Mouse (Mus musculus) kidney, adult 8-10 months (tissue): Measurements from ENCODE around the gene Cdc6.

Experiments used
- DNase-seq, 2 experiments: peaks; one replicate each; pipeline ENCODE4 v3.0.0; 2022

Cdc6 gene

GRCm38 (mm10) chr11:98963191-98964021 is 55.8 kb downstream of the Cdc6 start:
- DNase-seq = peak; percentile 82 to 88

GRCm38 (mm10) chr11:98964201-98964615 is 56.6 kb downstream of the Cdc6 start:
- no peak for DNase-seq

DNA sequence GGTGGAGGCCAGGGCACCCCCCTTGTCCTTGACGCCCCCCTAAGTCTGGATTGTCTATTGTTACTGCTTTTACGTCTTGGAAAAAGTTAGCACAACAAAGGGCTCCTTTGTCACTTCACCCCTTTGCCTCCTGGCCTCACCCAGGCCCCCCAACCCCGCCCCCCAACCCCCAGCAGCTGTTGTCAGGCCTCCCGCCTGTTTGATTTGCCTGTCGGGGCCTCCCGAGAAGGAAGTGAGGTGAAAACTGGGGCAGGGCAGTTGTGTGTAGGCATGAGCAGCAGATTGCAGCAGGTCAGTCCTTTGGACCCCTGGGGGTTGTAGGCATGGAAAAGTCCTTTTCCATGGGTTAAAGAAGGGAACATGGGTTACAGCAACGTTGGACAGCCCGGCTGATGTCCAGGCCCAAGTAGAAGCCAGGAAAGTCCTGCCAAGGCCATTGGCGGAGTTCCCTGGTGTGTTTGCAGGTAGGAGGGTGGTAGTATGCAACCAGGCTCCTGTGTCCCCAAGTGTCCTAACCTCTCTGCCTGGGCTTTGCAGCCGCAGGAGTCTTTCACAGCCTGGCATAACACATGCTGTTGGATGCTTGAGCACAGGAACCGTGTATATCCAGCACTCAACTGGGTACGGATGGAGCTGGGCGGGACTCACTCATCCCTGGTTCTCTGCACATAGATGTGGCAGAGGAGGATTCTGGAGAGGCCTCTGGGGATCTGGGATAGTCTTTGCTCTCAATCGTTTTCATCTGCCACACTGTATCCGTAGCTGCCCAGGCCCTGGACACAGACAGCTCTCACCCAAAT is 57.2 kb downstream of the Cdc6 start:
- DNase-seq = no peak

DNA sequence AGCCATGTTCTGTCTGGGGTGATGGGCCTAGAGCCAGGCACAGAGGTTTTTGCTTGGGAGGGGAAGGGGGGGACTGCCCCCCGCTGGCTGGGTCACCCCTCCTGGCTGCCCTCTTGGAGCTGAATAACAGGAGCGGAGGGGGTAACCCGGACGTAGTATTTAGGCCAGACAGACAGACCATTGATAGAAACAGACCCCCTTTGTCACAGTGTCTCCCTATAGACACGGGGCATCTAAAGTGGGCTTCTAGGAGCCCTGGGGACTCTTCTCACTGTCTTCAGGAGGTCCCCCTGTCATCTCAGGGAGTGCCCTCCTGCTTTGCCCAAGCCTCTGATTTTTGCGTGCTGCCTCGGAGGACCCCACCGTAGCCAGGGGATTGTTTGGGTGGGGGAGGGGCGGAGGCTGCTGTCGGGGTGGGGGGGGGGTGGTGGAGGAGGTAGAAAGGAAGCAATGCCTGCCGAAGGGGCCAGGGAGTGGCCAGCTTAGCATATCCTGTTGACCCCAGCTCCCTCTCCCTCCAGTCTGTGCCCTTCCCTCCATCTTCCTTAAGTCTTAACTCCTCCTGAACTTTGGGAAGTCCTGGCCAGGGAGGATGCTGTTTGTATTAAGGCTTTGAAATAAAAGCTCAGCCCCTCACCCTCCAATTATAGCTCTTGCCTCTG is 57.9 kb downstream of the Cdc6 start:
- DNase-seq = no peak

- DNase-seq = no peak
These were observed 59.0 kb downstream of the Cdc6 start for GRCm38 (mm10) chr11:98966499-98967141.

GRCm38 (mm10) chr11:98968079-98968478 is 60.5 kb downstream of the Cdc6 start:
- no peak for DNase-seq

- no peak for DNase-seq
These were observed 61.3 kb downstream of the Cdc6 start for GRCm38 (mm10) chr11:98968716-98969495.

DNA sequence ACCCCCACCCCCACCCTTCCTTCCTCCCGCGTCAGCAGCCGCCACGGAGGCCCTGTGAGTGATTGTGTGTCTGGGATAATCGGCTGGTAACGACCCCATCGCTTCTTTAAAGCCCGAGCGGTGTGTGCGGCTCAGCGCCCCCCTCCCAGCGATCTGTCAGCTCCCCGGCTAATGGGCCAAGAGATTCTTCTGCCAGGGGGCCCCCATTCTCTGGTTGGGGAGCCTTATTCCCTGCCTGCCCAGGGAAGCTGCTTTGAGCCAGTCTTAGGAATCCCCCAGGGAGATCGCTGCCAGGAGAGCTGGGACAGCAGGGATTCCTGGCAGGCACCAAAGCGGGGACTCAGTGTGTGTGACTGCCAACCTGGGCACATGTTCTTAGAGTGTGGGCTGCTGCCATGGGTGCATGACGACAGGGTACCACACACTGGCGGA is 61.9 kb downstream of the Cdc6 start:
- peak in 1 of 2 experiments; percentile 50 for DNase-seq

DNA sequence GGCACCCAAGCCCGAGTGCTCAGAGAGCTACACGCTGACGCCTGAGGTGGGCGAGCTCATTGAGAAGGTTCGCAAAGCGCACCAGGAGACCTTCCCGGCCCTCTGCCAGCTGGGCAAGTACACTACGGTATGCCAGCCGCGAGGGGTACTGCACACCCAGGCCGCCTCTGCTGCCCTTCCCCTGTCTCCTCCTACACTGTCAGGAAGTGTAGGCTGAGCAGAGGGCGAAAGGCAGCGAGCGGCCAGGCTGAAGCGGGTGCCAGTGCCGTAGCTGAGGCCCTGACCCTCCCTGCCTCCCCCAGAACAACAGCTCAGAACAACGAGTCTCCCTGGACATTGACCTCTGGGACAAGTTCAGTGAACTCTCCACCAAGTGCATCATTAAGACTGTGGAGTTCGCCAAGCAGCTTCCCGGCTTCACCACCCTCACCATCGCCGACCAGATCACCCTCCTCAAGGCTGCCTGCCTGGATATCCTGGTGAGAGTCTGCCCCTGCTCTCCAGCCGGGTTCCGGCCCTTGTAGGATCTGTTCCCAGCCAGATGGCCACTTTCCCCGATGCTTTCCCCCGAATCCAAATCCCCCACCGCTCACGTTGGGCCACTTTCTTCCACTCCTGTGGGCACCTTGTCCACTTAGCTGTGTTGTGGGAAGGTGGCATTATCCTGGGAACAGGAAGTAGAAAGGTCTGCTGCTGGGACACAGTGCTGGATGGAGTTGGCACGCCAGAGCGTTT is 62.8 kb downstream of the Cdc6 start:
- DNase-seq = peak; percentile 87 to 88

DNA sequence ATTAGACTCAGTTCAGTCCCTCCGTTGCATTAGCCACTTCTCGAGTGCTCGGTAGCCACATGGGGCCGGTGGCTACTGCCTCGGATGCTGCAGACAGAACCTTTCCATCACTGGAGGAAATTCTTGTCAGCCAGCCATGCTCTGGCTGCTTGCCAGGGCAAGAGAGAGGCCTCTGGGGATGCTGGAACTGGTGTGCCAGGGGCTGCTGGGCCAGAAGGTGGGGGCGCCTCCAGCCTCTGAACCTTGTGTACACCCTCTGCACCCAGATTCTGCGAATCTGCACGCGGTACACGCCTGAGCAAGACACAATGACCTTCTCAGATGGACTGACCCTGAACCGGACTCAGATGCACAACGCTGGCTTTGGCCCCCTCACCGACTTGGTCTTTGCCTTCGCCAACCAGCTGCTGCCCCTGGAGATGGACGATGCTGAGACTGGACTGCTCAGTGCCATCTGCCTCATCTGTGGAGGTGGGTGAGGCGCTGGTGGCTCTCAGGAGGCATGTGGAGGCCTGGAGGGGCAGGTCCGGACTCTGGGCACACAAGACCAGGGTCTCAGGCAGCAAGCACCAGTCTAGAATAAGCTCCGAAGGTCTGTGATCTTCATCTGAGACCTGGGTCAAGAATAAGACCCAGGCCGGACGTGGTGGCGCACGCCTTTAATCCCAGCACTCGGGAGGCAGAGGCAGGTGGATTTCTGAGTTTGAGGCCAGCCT is 63.9 kb downstream of the Cdc6 start:
- DNase-seq = peak; percentile 69 to 82

DNA sequence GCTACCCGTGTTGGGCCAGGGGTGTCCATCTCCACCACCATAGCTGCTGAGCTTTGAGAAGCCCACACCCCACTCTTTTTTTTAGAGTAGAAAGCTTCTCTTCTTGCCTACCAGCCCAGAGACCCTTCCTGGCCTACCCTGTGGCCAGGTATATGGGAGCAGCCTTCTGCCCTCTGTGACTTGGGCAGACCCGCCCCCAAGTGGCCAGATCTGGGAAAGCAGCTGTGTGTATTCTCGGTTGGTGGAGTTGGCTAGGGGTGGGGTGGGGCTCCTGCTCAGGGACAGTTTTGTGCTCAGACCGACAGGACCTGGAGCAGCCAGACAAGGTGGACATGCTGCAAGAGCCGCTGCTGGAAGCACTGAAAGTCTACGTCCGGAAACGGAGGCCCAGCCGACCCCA is 64.6 kb downstream of the Cdc6 start:
- peak; percentile 74 to 89 for DNase-seq

- DNase-seq = no peak
These were observed 65.3 kb downstream of the Cdc6 start for GRCm38 (mm10) chr11:98972801-98973360.
